Mouse (Mus musculus): ENCODE data around the gene Ablim1.

GRCm38 (mm10) chr19:57297447-57297846 lies 17.3 kb downstream of the Ablim1 start:
- no peak for TF ChIP-seq CTCF (IDR thresholded peaks at IDR 0.05; ENCODE audit: insufficient read depth, low read depth, low read length)
- no peak for TF ChIP-seq POLR2A (IDR thresholded peaks at IDR 0.05; ENCODE audit: insufficient read depth, low read depth, low read length)
